Mouse (Mus musculus) cerebellum, adult 9-11 months (tissue): Measurements from ENCODE around the gene Gdf7.

ENCODE experiments used
- DNase-seq: peaks from one replicate; pipeline ENCODE4 v3.0.0; 2022

The Gdf7 gene

DNA sequence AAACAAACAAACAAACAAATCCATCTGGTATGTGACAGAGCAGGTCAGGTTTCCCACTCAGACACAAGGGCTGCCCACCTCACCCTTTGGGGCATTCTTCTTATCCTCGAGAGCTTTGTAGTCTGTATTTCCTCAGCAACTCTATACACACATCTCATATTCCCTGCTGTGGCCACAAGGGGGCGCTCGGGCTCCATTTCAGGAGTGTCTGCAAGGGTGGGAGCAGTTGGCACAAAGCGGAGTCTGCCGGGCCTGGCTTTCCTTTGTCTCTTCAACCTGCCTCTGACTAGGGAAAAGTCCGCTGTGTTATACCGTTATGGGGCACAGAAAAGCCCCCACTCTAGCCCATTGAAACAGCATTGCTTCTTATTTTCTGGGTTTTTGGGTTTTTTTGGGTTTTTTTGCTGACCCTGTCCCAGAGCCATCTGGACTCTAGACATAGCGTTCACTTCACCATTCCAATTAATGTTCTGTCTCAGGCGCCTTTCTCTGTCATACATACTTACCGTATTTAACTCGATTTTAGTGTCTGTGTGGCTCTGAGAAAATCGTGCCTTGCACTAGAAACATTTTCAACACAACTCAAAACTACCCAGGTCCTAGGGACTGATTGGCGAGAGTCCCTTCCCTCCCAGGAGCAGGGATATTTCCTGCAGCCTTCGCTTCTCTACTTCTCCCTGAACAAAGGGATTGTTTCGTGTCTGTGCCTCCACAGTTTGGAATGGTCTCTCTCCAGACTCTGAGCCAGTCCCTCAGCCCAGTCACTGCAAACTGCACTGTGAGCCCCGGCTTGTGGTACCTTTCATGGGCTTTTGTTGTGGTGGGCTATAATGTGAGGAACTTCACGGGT lies 25.3 kb upstream of the Gdf7 start:
- DNase-seq = peak; percentile 91

- peak; percentile 65 for DNase-seq
Observed at GRCm38 (mm10) chr12:8325943-8326522, 24.3 kb upstream of the Gdf7 start.

DNA sequence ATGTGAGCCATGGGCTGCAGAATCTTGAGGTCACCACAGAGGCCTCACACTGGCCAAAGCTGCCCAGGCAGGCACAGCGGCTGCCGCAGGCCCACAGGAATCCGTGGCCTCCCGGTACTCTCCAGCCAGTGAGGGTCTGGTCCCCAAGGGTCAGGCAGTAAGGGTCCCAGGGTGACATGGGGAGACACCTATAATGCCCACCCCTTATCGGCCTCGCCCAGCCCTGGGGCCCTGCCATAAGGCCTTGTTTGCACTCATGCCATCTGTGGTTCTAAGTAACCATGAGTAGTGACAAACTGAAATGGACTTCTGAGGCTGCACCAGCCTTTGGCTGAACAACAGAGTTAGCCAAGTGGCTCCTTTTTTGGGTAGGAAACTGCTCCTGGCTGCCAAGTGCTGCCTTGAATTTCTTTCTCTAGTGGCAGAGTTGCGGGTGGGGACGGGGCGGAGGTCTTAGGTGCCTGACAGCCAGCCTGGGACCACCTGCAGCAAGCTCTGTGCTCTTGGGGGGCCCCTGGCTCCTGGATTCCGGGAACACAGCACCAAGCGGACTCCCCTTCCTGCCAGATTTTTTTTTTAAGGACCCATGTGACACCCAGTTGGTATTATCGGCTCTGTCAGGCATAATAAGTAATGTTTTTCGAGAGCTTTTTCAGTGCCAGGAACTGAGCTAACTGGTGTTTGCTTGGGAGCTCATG lies 23.6 kb upstream of the Gdf7 start:
- DNase-seq = peak; percentile 46

DNA sequence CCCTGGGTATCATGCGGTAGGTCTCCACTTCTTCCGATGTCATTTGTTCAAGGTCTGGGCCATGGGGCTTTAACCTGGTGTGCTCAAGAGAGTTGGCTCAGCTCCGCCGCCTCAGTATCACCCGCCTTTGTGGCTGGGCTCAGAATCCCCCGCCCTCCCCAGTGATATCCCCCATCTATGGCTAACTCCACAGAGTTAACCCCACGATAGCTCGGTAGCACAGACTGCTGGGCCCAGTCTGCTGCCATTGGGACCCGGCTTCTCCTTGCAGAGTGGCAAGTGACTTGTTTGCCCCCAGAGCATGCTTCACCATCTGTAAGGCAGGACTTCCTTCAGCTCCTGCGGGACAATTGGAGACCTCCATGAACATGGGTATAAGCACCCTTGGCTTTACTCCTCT lies 22.3 kb upstream of the Gdf7 start:
- DNase-seq = no peak

DNA sequence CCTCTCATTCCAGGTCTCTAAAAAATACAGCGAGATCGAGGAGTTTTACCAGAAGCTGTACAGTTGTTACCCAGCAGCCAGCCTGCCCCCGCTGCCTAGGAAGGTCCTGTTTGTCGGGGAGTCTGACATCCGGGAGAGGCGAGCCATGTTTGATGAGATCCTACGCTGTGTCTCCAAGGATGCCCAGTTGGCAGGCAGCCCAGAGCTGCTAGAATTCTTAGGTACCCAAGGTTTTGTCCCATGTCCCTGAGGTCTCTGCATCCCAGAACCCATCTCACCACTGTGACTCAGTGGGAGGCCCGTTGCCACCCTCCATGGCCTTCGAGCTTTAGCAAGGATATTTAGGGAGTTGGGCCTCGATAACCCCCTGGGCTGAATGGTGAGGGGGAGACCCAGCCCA lies 19.8 kb upstream of the Gdf7 start:
- DNase-seq = no peak

DNA sequence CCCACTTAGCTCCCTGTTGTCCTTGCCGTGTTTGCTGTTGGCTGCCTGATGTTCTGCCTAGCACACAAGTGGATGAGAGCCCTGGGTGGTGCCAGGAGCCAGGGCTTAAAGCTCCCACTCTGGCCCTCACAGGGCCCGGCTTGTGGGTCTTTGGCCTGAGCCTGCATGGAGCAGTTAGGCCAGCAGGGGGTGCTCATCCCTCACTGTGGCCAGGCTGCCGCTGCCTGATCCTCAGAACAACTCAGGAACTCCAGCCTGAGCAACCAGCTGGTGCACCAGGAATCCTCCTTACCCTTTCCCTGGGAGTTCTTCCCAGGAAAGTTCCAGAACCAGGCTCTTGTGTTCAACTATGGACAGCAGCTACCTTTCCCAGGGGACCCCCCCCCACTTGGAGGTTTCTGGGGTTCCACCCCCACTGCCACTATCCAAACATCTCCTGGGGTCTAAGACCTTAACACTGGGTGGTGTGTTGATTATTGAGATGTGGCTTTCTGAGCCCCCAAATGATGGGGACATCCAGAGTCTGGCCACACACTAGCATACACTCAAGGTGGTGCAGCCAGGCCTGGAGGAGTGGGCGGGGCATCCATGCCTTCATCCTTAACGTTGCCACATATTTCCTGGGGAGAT lies 18.4 kb upstream of the Gdf7 start:
- DNase-seq = peak; percentile 83

GRCm38 (mm10) chr12:8316541-8316940 lies 14.8 kb upstream of the Gdf7 start:
- no peak for DNase-seq

DNA sequence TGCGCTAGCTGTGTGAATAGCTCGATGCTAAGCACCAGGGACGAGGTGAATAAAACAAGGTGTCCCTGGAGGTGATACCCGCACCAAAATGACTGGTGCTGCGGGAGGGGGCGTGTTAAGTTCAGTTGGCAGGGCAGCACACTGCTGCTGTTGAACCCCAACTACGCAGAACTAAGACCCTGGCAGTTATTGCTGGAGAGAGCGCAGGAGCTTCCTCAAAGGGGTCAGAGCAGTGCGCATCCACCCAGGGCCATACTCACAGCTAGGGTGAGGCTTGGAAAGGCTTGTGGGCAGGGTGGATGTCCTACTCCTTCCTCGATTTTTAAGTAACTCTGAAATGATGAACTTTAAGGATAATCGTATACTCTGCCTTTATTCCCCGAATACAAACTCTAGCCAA lies 12.0 kb upstream of the Gdf7 start:
- DNase-seq = no peak

GRCm38 (mm10) chr12:8313270-8313771 lies 11.6 kb upstream of the Gdf7 start, which contains the start of gene Hs1bp3:
Hs1bp3 (plus strand) TSS chr12:8313432.
- peak; percentile 84 for DNase-seq

- DNase-seq = no peak
Observed at GRCm38 (mm10) chr12:8312266-8312665, 10.5 kb upstream of the Gdf7 start.

DNA sequence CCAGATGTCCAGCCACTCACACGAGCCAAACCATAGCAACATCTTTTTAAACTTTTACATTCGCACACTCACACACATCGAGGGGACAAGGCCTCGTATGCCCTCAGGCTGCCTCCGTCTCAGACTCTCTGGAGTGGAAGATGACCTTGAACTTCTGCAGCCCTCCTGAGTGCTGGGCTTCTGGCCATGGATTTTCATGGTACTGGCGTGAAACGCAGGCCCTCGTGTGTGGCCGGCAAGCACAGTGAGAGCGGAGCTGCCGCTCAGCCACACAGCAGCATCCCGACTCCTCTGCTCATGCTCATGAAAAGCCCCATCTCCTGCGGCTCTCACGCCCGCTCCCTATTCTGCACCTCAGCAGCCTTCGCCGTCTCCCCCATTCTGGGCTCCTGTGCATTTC lies 9.2 kb upstream of the Gdf7 start:
- DNase-seq = no peak

DNA sequence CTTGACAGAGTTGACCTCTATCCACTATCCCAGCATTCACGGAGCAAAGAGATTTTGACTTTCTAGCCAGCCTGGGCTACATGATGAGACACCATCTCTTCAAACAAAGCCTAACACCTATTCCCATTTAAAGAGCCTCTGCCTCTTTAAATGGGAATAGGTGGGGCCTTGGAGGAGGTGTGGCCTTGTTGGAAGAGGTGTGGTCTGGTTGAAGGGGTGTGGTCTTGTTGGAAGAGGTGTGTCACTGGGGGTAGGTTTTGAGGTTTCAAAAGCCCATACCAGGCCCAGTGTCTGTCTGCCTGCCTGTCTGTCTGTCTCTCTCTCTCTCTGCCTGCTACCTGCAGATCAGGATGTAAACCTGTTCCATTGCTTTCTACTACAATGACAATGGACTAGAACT lies 5.2 kb upstream of the Gdf7 start:
- no peak for DNase-seq

GRCm38 (mm10) chr12:8306432-8306831 lies 4.7 kb upstream of the Gdf7 start:
- peak; percentile 56 for DNase-seq

- DNase-seq = no peak
Observed at GRCm38 (mm10) chr12:8305258-8305657, 3.5 kb upstream of the Gdf7 start.

GRCm38 (mm10) chr12:8301011-8301814 lies 541 bp downstream of the Gdf7 start:
- no peak for DNase-seq

- no peak for DNase-seq
Observed at GRCm38 (mm10) chr12:8300521-8300920, 1.2 kb downstream of the Gdf7 start.

- DNase-seq = no peak
Observed at GRCm38 (mm10) chr12:8300111-8300480, 1.7 kb downstream of the Gdf7 start.

GRCm38 (mm10) chr12:8299143-8300110 lies 2.3 kb downstream of the Gdf7 start:
- no peak for DNase-seq

DNA sequence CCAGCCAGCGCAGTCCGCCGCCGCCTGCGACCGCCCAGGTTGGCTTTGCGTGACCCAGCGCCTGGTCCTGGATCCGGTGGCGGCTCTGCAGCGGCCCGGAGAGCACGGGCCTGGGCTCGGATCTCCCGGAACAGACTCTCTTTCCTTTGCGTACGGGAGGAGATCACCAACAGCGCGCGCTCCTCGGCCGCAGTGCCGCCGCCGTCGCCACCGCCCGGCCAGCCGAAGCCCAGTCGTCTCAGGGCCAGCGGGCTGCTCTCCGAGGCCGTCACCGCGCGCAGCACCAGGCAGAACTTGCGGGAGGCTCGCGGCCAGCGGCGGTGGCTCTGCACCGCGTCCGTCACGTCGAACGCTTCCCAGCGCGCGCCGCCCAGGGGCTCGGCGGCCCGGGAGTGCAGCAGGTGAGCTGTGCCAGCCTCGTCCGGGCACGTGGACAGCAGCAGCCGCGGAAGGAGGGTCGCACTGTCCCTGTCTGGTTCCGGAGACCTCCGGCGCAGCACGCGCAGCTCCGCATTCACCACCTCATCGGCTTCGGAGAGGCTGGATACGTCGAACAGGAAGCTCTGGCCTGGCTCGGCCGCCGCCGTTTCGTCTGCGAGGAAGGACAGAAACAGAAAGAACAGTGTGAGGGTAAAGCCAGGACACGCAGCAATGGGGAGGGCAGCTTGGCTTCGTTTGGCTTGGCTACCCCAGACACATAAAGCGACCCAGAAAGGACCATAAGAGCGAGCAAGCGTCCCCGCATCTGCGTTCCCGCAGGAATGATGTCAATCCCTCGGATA lies 3.2 kb downstream of the Gdf7 start:
- no peak for DNase-seq

DNA sequence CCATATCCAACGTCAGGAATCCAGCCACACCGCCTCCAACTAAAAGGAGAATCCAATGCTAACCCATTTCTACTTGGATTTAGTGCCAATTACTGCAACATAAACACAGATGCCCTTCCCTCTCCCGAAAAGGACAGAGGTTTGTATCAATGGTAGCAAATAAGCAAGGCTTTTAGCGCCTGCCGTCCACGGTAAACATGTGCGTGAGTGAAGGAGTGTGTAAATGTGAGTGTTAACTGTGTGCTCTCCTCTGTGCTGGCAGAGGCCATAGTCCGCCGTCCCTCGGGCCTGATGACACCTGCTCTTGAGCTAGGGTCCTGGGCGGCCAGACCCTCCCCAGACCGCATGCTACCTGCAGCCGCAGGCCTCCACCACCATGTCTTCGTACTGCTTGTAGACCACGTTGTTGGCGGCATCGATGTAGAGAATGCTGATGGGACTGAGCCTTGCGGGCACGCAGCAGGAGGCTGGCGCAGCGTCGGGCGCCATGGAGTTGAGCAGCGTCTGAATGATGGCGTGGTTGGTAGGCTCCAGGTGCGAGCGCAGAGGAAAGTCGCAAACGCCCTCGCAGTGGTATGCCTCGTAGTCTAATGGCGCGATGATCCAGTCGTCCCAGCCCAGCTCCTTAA lies 4.1 kb downstream of the Gdf7 start:
- DNase-seq = no peak
